Mouse (Mus musculus): ENCODE measurements around the gene Abhd17c.

DNA sequence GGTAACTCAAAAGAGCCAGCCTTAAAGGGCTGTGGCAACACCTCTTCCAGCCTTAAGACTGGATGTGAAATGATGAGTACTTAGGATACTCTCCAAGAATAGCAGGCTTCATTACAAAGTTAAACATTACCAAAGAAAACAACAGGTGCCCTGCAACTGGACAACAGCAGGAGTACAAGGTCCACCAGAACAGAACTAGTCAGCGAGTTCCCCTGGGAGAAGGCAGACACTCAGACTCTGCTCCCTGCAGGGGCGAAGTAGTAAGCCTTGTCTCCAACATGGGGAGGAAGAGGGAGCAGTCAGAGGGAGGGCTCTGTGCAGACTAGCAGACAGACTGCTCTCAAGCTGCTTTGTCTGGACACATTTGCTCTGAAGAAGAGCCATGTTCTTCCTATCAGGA is 6.1 kb downstream of the Abhd17c start:
- TF ChIP-seq CTCF (IDR thresholded peaks at IDR 0.05; ENCODE audit: low read depth, low read length) (no peak), POLR2A (IDR thresholded peaks at IDR 0.05; ENCODE audit: insufficient read depth, low read length) (no peak)

All from ES-Bruce4 (cell line).